In genomic region chr8:71542632-71543343, GRCm38 (mm10) we compare ENCODE assay signal across 8 mouse cellular contexts. TPM values are rescaled to one million over a fixed set of nuclear protein-coding genes. Genes with fewer than 3 reads are reported as not detected.
A peak's percentile ranks its signal among the peaks of the same experiment; 100 is the strongest.
DNase-seq lines count a peak whose midpoint lies in the region; ATAC-seq and TF ChIP-seq lines count a peak whose summit lies in the region.

Mvb12a (plus strand) TSS chr8:71542922.

- no peaks in the 10 kb centered on the region for H3K27me3 ChIP-seq in CH12.LX (replicated peaks)
- no peaks in the 10 kb centered on the region for H3K27me3 ChIP-seq in forebrain, embryonic 11.5 days (ENCODE audit: control insufficient read depth, insufficient read depth, low read length)
- no peaks in the 10 kb centered on the region for H3K27me3 ChIP-seq in heart, embryonic 16.5 days (ENCODE audit: control insufficient read depth, insufficient read depth, low read length)
- H3K27me3 ChIP-seq in liver, embryonic 15.5 days, result no peaks in the 10 kb centered on the region
- 0 out of 2 replicates have a peak, but pooled peaks cover 8% of the 10 kb centered on the region for H3K27me3 ChIP-seq in neural tube, embryonic 12.5 days (replicated peaks)

- peak within 1 kb of the TSS; percentile 72 for H3K9ac ChIP-seq in CH12.LX (ENCODE audit: insufficient read depth, low read depth)
- peak within 1 kb of the TSS; percentile 77 for H3K9ac ChIP-seq in forebrain, embryonic 11.5 days (ENCODE audit: low read length)
- peak within 1 kb of the TSS; percentile 84 for H3K9ac ChIP-seq in heart, embryonic 16.5 days (ENCODE audit: low read length)
- H3K9ac ChIP-seq in liver, embryonic 15.5 days, result peak within 1 kb of the TSS; percentile 59
- peak within 1 kb of the TSS; percentile 73 for H3K9ac ChIP-seq in neural tube, embryonic 12.5 days

- H3K4me1 ChIP-seq in CH12.LX (ENCODE audit: control insufficient read depth in 1 of 2, insufficient read depth in 2 of 2), result peaks cover 9 to 36% of the 10 kb centered on the region in 2 experiments; a peak in 3 of 4 replicates
- H3K4me1 ChIP-seq in forebrain, embryonic 11.5 days (replicated peaks; ENCODE audit: control insufficient read depth, insufficient read depth, low read length), result peaks cover 2% of the 10 kb centered on the region; the same call in 1 of the 2 replicates
- peaks cover 8% of the 10 kb centered on the region; the same call in 1 of the 2 replicates for H3K4me1 ChIP-seq in heart, embryonic 16.5 days (ENCODE audit: control insufficient read depth, insufficient read depth, low read length)
- H3K4me1 ChIP-seq in liver, embryonic 15.5 days (replicated peaks), result peaks cover 26% of the 10 kb centered on the region
- peaks cover 12% of the 10 kb centered on the region for H3K4me1 ChIP-seq in neural tube, embryonic 12.5 days

- under 1% methylated on average over 53 of the region's 55 CpGs for WGBS in forebrain, embryonic 11.5 days
- WGBS in heart, embryonic 16.5 days, result under 1% methylated on average over 55 of the region's 55 CpGs
- WGBS in liver, embryonic 15.5 days (ENCODE audit: insufficient replicate concordance), result under 1% methylated on average over 55 of the region's 55 CpGs
- under 1% methylated on average over 55 of the region's 55 CpGs for WGBS in neural tube, embryonic 12.5 days

- H3K9me3 ChIP-seq in CH12.LX (replicated peaks; ENCODE audit: low read length), result no peaks in the 10 kb centered on the region
- no peaks in the 10 kb centered on the region for H3K9me3 ChIP-seq in forebrain, embryonic 11.5 days (ENCODE audit: control insufficient read depth, low read length)
- no peaks in the 10 kb centered on the region for H3K9me3 ChIP-seq in heart, embryonic 16.5 days (replicated peaks; ENCODE audit: control insufficient read depth, low read length)
- H3K9me3 ChIP-seq in liver, embryonic 15.5 days (replicated peaks), result no peaks in the 10 kb centered on the region
- no peaks in the 10 kb centered on the region for H3K9me3 ChIP-seq in neural tube, embryonic 12.5 days

- peak; percentile 95 for ATAC-seq in forebrain, embryonic 11.5 days (replicated peaks; ENCODE audit: low FRiP score)
- ATAC-seq in heart, embryonic 16.5 days (replicated peaks; ENCODE audit: extremely low read depth, insufficient read depth, low FRiP score), result peak; percentile 91
- peak; percentile 89 for ATAC-seq in liver, embryonic 15.5 days (ENCODE audit: insufficient read depth)
- ATAC-seq in neural tube, embryonic 12.5 days (ENCODE audit: low FRiP score, low read depth), result peak; percentile 94

- peak within 1 kb of the TSS; percentile 14 for H3K27ac ChIP-seq in CH12.LX (ENCODE audit: insufficient read depth, low read depth)
- no peak within 1 kb of the TSS for H3K27ac ChIP-seq in forebrain, embryonic 11.5 days (ENCODE audit: low read depth, low read length)
- peak within 1 kb of the TSS; percentile 66; the same call in 1 of the 2 replicates for H3K27ac ChIP-seq in heart, embryonic 16.5 days (ENCODE audit: low read length)
- peak within 1 kb of the TSS; percentile 76 for H3K27ac ChIP-seq in liver, embryonic 15.5 days (replicated peaks)
- no peak within 1 kb of the TSS; the same call in 1 of the 2 replicates for H3K27ac ChIP-seq in neural tube, embryonic 12.5 days

- DNase-seq in CH12.LX (ENCODE audit: extremely low read depth), result peak; percentile 100
- peak; percentile 96 for DNase-seq in c-Kit-positive CD71-positive TER-119-negative erythroid progenitor cells, embryonic 14.5 days (ENCODE audit: low read depth)
- peak; percentile 96 for DNase-seq in forebrain, embryonic 11.5 days (ENCODE audit: low spot score)
- DNase-seq in kidney, postnatal 36 days, result peak; percentile 97 to 100
- peak; percentile 100 for DNase-seq in telencephalon, adult 2 months (ENCODE audit: low read depth, low spot score)

- no peak for TF ChIP-seq CTCF in CH12.LX (conservative IDR thresholded peaks at IDR 0.05 in 1 of 2, IDR thresholded peaks at IDR 0.05 in 1 of 2; ENCODE audit: low read depth in 2 of 2, low read length in 2 of 2)

- dilution Hi-C loops in CH12.LX (cut with MboI; ENCODE audit: extremely low pct_ligation_motif_present, extremely low pct_unique_long_range_greater_than_20kb, low sequenced_read_pairs), result no loop called here

- H3K4me3 ChIP-seq in CH12.LX (replicated peaks in 1 of 3; ENCODE audit: low read depth in 2 of 3, low read length in 2 of 3, poor library complexity in 1 of 3), result peak within 1 kb of the TSS; percentile 79 to 98 (median 80)
- H3K4me3 ChIP-seq in forebrain, embryonic 11.5 days (ENCODE audit: low read depth, low read length), result peak within 1 kb of the TSS; percentile 80
- peak within 1 kb of the TSS; percentile 81 for H3K4me3 ChIP-seq in heart, embryonic 16.5 days (ENCODE audit: low read length)
- H3K4me3 ChIP-seq in liver, embryonic 15.5 days (replicated peaks), result peak within 1 kb of the TSS; percentile 77
- peak within 1 kb of the TSS; percentile 74 for H3K4me3 ChIP-seq in neural tube, embryonic 12.5 days

- peaks cover 27 to 38% of the 10 kb centered on the region in 2 experiments for H3K36me3 ChIP-seq in CH12.LX (replicated peaks in 1 of 2; ENCODE audit: control insufficient read depth in 1 of 2, insufficient read depth in 1 of 2, low read length in 1 of 2)
- H3K36me3 ChIP-seq in forebrain, embryonic 11.5 days (ENCODE audit: control insufficient read depth, insufficient read depth, low read length), result peaks cover 2% of the 10 kb centered on the region; the same call in 1 of the 2 replicates
- peaks cover 9% of the 10 kb centered on the region for H3K36me3 ChIP-seq in heart, embryonic 16.5 days (ENCODE audit: control insufficient read depth, insufficient read depth)
- peaks cover 16% of the 10 kb centered on the region; the same call in 1 of the 2 replicates for H3K36me3 ChIP-seq in liver, embryonic 15.5 days (replicated peaks)
- peaks cover 26% of the 10 kb centered on the region for H3K36me3 ChIP-seq in neural tube, embryonic 12.5 days

- peak within 1 kb of the TSS; percentile 65 for H3K4me2 ChIP-seq in CH12.LX (ENCODE audit: insufficient read depth, low read depth, poor library complexity, severe bottlenecking)
- peak within 1 kb of the TSS; percentile 89 for H3K4me2 ChIP-seq in forebrain, embryonic 11.5 days (ENCODE audit: low read depth, low read length, severe bottlenecking)
- peak within 1 kb of the TSS; percentile 81 for H3K4me2 ChIP-seq in heart, embryonic 16.5 days (ENCODE audit: low read depth, low read length)
- H3K4me2 ChIP-seq in liver, embryonic 15.5 days, result peak within 1 kb of the TSS; percentile 96
- H3K4me2 ChIP-seq in neural tube, embryonic 12.5 days (replicated peaks), result peak within 1 kb of the TSS; percentile 86

- no peak for TF ChIP-seq RAD21 in CH12.LX (IDR thresholded peaks at IDR 0.05; ENCODE audit: low read depth, low read length)

- peak; percentile 47; the same call in 1 of the 2 replicates for TF ChIP-seq POLR2A in CH12.LX (IDR thresholded peaks at IDR 0.05; ENCODE audit: low read depth, low read length)

- in situ Hi-C loops in CH12.LX (cut with MboI; ENCODE audit: low pct_ligation_motif_present, low pct_unique_long_range_greater_than_20kb, low sequenced_read_pairs), result no loop called here

- peaks cover 17% of the 10 kb centered on the region for H3K79me2 ChIP-seq in CH12.LX (replicated peaks; ENCODE audit: control insufficient read depth, extremely low read depth, insufficient read depth, poor library complexity, severe bottlenecking)

- no peak for TF ChIP-seq EP300 in CH12.LX (IDR thresholded peaks at IDR 0.05; ENCODE audit: low read length)

TF ChIP-seq in CH12.LX, 34 proteins besides CTCF, POLR2A, EP300 and RAD21 (continues in another document):
- TF ChIP-seq MYC (IDR thresholded peaks at IDR 0.05; ENCODE audit: low read depth, low read length) (peak; percentile 75; the same call in 1 of the 2 replicates), GABPA (IDR thresholded peaks at IDR 0.05; ENCODE audit: insufficient replicate concordance, low read depth, low read length) (peak; percentile 58; the same call in 1 of the 2 replicates), MEF2A (IDR thresholded peaks at IDR 0.05; ENCODE audit: borderline replicate concordance, low read depth, low read length) (peak; percentile 53), E2F4 (IDR thresholded peaks at IDR 0.05; ENCODE audit: insufficient replicate concordance, low read depth, low read length) (peak; percentile 68; the same call in 1 of the 2 replicates), USF1 (IDR thresholded peaks at IDR 0.05; ENCODE audit: low read depth, low read length) (peak; percentile 57), KAT2A (IDR thresholded peaks at IDR 0.05; ENCODE audit: insufficient replicate concordance, low read length) (peak; percentile 96), ZNF384 (IDR thresholded peaks at IDR 0.05; ENCODE audit: low read depth, low read length) (peak; percentile 45; the same call in 1 of the 2 replicates), TBP (conservative IDR thresholded peaks at IDR 0.05; ENCODE audit: low read depth, low read length) (0 out of 2 replicates have a peak, but pooled peaks have one; percentile 2), SMC3 (IDR thresholded peaks at IDR 0.05; ENCODE audit: low read depth, low read length) (peak; percentile 3; the same call in 1 of the 2 replicates), HCFC1 (IDR thresholded peaks at IDR 0.05; ENCODE audit: low read depth, low read length) (peak; percentile 96), JUN (IDR thresholded peaks at IDR 0.05; ENCODE audit: insufficient read depth, low read depth, low read length) (no peak), UBTF (IDR thresholded peaks at IDR 0.05; ENCODE audit: low read depth, low read length) (no peak), NELFE (IDR thresholded peaks at IDR 0.05; ENCODE audit: low read depth, low read length) (peak; percentile 70; the same call in 1 of the 2 replicates), RCOR1 (conservative IDR thresholded peaks at IDR 0.05; ENCODE audit: low read depth, low read length) (no peak), ETS1 (conservative IDR thresholded peaks at IDR 0.05; ENCODE audit: low read depth, low read length) (no peak; the same call in 1 of the 2 replicates), ELF1 (IDR thresholded peaks at IDR 0.05; ENCODE audit: low read depth, low read length) (peak; percentile 96), MAZ (IDR thresholded peaks at IDR 0.05; ENCODE audit: low read depth, low read length) (peak; percentile 84), CHD2 (IDR thresholded peaks at IDR 0.05; ENCODE audit: low read length) (peak; percentile 84), SIN3A (IDR thresholded peaks at IDR 0.05; ENCODE audit: low read length) (peak; percentile 83; the same call in 1 of the 2 replicates), USF2 (conservative IDR thresholded peaks at IDR 0.05; ENCODE audit: low read depth, low read length) (no peak)

RNA-seq across cellular contexts. Expression of gene Mvb12a, which starts in this region (rescaled TPM):
- total RNA-seq in CH12.LX (2012; rRNA removed) (113 and 128 TPM in 2 replicates), CH12.LX (2014; rRNA removed) (149 and 157 TPM in 2 replicates)
- 80.5 and 82.1 TPM in 2 replicates for polyA plus RNA-seq in CH12.LX (2012; ENCODE audit: insufficient read length, low read depth)
- 50.1 and 62.8 TPM in 2 replicates for polyA plus RNA-seq in forebrain, embryonic 11.5 days (2014; fragmentation: Nextera tagmentation; extraction: Ambion mirVana)
- polyA plus RNA-seq in heart, embryonic 16.5 days (2015; fragmentation: Nextera tagmentation; extraction: Ambion mirVana), result 60.3 and 65.8 TPM in 2 replicates
- polyA plus RNA-seq in liver, embryonic 15.5 days (2015; fragmentation: Nextera tagmentation; extraction: Ambion mirVana), result 31.6 and 35.2 TPM in 2 replicates
- polyA plus RNA-seq in neural tube, embryonic 12.5 days (2016; fragmentation: Nextera tagmentation; extraction: Ambion mirVana), result 62.6 and 65.8 TPM in 2 replicates

Comparison
In these comparisons a context has a peak if more than half of its experiments do, and no peak if none do; other contexts are left out.
1. H3K27ac ChIP-seq: peak in CH12.LX (single experiment), heart, embryonic 16.5 days (single experiment) and liver, embryonic 15.5 days (single experiment); none in forebrain, embryonic 11.5 days (single experiment) and neural tube, embryonic 12.5 days (single experiment).
2. Peak in every context shown above with its lines, with median percentiles within 50 percentile points of each other: DNase-seq, H3K4me2 ChIP-seq, H3K4me3 ChIP-seq, H3K9ac ChIP-seq and ATAC-seq.